Mouse (Mus musculus) liver, postnatal 0 days (tissue): Measurements from ENCODE around the gene Hspa4l. TPM values are rescaled to one million over a fixed set of nuclear protein-coding genes. Genes with fewer than 3 reads are reported as not detected.
A peak's percentile ranks its signal among the peaks of the same experiment; 100 is the strongest.

Experiments used
- ATAC-seq: fragments of 200-750 bp; cut with Nextera tagmentation; 2 replicates; pipeline ENCODE4 v1.8.0; 2017; ENCODE audit warnings: mild to moderate bottlenecking, moderate library complexity
- DNase-seq: peaks from one replicate; pipeline ENCODE4 v3.0.0-alpha.2; 2016
- H3K27ac ChIP-seq: fragments of 300-500 bp; sonication (generic); 2 replicates; pipeline ENCODE4 v1.5.1; 2014; ENCODE audit warnings: antibody characterized with exemption, moderate library complexity, mild to moderate bottlenecking, low read depth
- H3K27me3 ChIP-seq: fragments of 300-500 bp; sonication (generic); 2 replicates; pipeline ENCODE4 v1.6.1; 2014; ENCODE audit warnings: low read length, control low read depth, mixed read lengths; ENCODE audit not compliant: insufficient read depth
- H3K36me3 ChIP-seq: fragments of 300-500 bp; sonication (generic); replicated peaks from 2 replicates; pipeline ENCODE4 v1.6.1; 2014; ENCODE audit warnings: mild to moderate bottlenecking, control low read depth, low read length, moderate library complexity, mixed read lengths; ENCODE audit not compliant: insufficient read depth
- H3K4me1 ChIP-seq: fragments of 300-500 bp; sonication (generic); 2 replicates; pipeline ENCODE4 v1.6.1; 2014; ENCODE audit warnings: antibody characterized with exemption, mild to moderate bottlenecking, control low read depth; ENCODE audit not compliant: insufficient read depth
- H3K4me2 ChIP-seq: fragments of 300-500 bp; sonication (generic); 2 replicates; pipeline ENCODE4 v1.6.1; 2014; ENCODE audit warnings: low read depth, mild to moderate bottlenecking, low read length, moderate library complexity, mixed read lengths
- H3K4me3 ChIP-seq: fragments of 300-500 bp; sonication (generic); 2 replicates; pipeline ENCODE4 v1.5.1; 2014; ENCODE audit warnings: low read depth, low read length
- H3K9ac ChIP-seq: fragments of 300-500 bp; sonication (generic); replicated peaks from 2 replicates; pipeline ENCODE4 v1.6.1; 2014; ENCODE audit warnings: mild to moderate bottlenecking, moderate library complexity
- H3K9me3 ChIP-seq: fragments of 300-500 bp; sonication (generic); 2 replicates; pipeline ENCODE4 v1.6.1; 2016; ENCODE audit warnings: mild to moderate bottlenecking, control low read depth, low read length, mixed read lengths
- CTCF ChIP-seq: sonication (generic); IDR thresholded peaks from 2 replicates; pipeline ENCODE4 v1.5.1; 2016; ENCODE audit warnings: antibody characterized with exemption, low read depth
- EP300 ChIP-seq: IDR thresholded peaks from 2 replicates; pipeline ENCODE4 v1.6.1; 2016; ENCODE audit warnings: antibody characterized with exemption, low read depth, mild to moderate bottlenecking
- WGBS: fragments of 180-500 bp; shearing (Covaris S2); extraction: QIAGEN DNeasy Blood & Tissue Kit; methylation state at CpG from one replicate; pipeline ENCODE4 v1.1.7; 2014; ENCODE audit not compliant: insufficient replicate concordance; 5-methylcytosine and 5-hydroxymethylcytosine counted together
- polyA plus RNA-seq: library from polyadenylated mRNA; unstranded; fragments of >200 nt; fragmentation: Nextera tagmentation; extraction: Ambion mirVana; gene quantifications from 2 replicates; pipeline ENCODE4 v1.2.1, GENCODE M21; 2015

The Hspa4l gene
- polyA plus RNA-seq, 1 experiment from 2014 or later: 11.7 TPM

DNA sequence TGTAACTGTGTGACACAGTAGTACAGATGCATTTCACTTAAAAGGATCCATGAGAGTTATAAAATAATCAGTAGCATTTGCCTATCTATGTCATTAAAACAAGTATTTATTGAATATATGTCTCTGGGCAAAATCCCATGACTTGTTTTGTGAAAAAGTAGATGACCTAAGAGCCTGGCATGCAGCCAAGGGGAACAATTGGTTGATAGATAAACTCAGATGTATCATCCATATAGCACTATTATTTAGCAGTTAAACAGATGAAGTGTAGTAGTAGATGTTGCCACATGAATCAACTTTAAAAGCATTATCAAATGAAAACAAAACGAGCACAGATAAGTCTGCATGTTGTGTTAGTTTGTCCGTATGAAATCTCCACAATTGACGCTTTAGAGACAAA lies 25.3 kb upstream of the Hspa4l start:
- no peaks in the 10 kb centered on the region for H3K9me3 ChIP-seq
- no peak overlapping the region for H3K27ac ChIP-seq
- no peak overlapping the region for H3K9ac ChIP-seq
- H3K36me3 ChIP-seq: no peaks in the 10 kb centered on the region
- no peaks in the 10 kb centered on the region for H3K4me1 ChIP-seq
- ATAC-seq (no peak), DNase-seq (no peak)
- TF ChIP-seq CTCF (no peak), EP300 (no peak)
- no peak overlapping the region for H3K4me2 ChIP-seq
- WGBS: 55% methylated on average over 3 of the region's 3 CpGs
- no peak overlapping the region for H3K4me3 ChIP-seq
- no peaks in the 10 kb centered on the region for H3K27me3 ChIP-seq

DNA sequence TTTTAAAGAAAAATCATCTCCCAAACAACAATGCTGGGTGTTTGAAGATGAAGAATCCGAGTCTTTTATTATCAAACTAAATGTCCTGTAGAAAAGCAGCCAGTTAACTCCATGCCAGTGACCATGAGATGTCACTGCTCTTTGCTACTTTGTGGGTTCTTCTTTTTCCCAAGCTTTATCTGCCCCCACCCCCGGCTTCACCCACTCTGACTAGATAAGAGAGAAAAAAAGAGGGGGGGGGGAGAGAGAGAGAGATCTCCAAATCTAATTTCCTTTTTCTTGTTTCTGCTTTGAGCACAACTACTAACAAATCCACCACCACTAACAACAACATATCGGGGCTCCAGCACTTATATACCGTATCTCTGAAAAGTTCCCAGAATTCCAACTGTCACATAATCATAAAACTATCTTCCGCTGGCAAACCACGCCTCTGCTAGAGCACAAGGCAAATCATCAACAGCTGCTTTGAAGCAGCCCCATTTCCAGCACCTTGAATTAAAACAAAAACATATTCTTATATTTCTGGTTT lies 5.8 kb upstream of the Hspa4l start:
- no peak for TF ChIP-seq CTCF
- no peak for TF ChIP-seq EP300
- no peak overlapping the region for H3K4me3 ChIP-seq
- H3K9me3 ChIP-seq: no peaks in the 10 kb centered on the region
- H3K4me1 ChIP-seq: no peaks in the 10 kb centered on the region
- H3K36me3 ChIP-seq: no peaks in the 10 kb centered on the region
- no peak for DNase-seq
- no peak for ATAC-seq
- WGBS: 55% methylated on average over 6 of the region's 6 CpGs
- no peak overlapping the region for H3K27ac ChIP-seq
- no peak overlapping the region for H3K4me2 ChIP-seq
- no peaks in the 10 kb centered on the region for H3K27me3 ChIP-seq
- no peak overlapping the region for H3K9ac ChIP-seq

DNA sequence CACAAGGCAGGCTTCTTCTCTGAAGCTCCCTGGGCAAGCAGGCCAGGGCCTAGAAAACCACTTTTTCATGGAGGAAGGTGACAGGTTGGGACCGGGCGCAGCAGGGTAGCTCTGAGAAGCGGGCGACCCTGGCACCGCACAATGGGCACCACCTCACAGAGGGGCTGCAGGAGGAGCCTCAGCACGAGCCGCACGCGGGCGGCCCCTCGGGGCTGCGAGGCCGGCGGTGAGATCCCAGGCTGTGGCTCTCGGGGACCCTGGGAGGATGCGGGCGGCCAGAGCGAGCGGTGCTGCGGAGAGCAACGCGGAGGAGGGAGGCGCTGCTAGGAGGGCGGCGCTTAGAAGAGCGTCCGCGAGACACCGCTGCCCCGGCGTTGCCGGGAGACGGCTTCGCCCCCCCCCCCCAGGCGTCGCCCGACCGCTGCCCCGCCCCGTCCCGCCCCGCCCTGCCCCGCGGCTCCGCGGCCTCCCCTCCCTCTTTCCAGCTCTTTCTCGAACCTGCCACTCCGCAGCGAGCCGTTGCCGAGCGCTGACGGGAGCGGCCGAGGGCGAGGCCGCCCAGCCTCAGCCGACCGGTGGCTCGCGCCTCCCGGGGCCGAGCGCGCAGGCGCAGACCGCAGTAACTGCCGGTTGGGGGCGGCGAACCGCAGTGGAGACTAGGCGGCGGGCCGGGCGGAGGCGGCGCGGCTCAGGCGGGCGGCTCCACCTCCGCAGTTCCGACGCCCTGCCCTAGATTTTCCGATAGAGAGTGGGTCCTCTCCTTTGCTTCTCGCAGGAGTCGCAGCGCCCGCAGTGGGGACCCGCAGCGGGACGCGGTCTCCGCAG lies 753 bp downstream of the Hspa4l start:
- peak overlapping the region; percentile 94 for H3K4me3 ChIP-seq
- peak overlapping the region; percentile 89 for H3K9ac ChIP-seq
- peak overlapping the region; percentile 99 for H3K4me2 ChIP-seq
- no peaks in the 10 kb centered on the region for H3K27me3 ChIP-seq
- H3K4me1 ChIP-seq: peaks cover 10% of the 10 kb centered on the region
- ATAC-seq (peak; percentile 95), DNase-seq (peak; percentile 94)
- H3K36me3 ChIP-seq: no peaks in the 10 kb centered on the region
- H3K27ac ChIP-seq: peak overlapping the region; percentile 92
- TF ChIP-seq CTCF: 0 out of 2 replicates have a peak, but pooled peaks have one; percentile 3
- no peak for TF ChIP-seq EP300
- 5% methylated on average over 59 of the region's 93 CpGs for WGBS
- no peaks in the 10 kb centered on the region for H3K9me3 ChIP-seq

DNA sequence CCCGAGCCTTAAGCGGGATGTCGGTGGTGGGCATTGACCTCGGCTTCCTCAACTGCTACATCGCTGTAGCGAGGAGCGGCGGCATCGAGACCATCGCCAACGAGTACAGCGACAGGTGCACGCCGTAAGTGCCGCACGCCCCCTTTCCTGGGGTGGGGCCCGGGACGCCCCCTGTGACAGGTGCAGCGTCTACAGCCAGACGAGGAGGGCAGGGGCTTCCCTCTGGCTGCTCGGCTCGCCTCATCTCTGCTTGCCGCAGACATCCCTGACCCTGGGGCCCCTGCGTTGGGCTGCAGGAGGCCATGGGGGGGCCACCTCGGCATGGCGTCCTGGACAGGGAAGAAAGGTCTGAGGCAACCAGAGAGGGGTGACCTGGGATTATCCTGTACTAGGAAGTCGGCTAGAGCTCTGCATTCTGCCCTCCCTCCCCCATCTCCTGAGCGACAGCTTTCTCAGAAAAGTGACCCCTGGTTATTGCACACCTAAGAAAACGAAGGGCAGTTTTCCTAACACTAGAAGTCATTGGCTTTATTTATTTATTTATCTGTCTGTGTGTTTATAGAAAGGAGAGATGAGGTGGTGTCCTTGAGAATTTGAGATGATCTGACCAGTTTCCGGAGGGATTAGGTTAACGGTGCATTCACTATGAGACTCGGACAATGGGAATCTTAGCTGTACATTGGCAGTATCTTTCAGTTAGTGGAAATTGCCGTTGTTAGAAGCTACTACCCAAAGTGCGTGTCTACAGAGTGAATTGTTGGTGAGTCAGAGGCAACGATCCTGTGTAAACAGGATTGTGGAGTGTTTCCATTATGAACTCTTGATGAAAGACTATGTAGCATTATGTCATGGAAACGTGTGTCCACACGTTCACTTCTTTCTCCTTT lies 1.6 kb downstream of the Hspa4l start:
- DNase-seq: no peak
- no peaks in the 10 kb centered on the region for H3K9me3 ChIP-seq
- peak overlapping the region; percentile 99 for H3K4me2 ChIP-seq
- peak; percentile 20 for ATAC-seq
- 2% methylated on average over 37 of the region's 37 CpGs for WGBS
- H3K9ac ChIP-seq: peak overlapping the region; percentile 89
- H3K27ac ChIP-seq: peak overlapping the region; percentile 92
- no peaks in the 10 kb centered on the region for H3K27me3 ChIP-seq
- H3K36me3 ChIP-seq: no peaks in the 10 kb centered on the region
- peak overlapping the region; percentile 94 for H3K4me3 ChIP-seq
- peaks cover 10% of the 10 kb centered on the region for H3K4me1 ChIP-seq
- TF ChIP-seq EP300 (no peak), CTCF (0 out of 2 replicates have a peak, but pooled peaks have one; percentile 5)

DNA sequence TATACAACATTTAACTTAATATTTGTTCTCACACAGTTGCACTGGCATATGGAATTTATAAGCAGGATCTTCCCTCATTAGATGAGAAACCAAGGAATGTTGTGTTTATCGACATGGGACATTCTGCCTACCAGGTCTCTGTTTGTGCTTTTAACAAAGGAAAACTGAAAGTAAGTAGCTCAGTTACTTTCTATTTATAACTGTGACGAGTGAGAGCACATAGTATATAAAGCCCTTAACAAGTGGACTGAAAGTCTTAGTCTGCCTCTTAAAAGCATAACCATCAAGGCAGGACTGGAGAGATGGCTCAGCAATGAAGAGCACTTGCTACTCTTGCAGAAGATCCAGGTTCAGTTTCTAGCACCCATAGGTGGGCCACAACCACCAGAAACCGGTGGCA lies 16.5 kb downstream of the Hspa4l start:
- Histone ChIP-seq H3K36me3 (peaks cover 15% of the 10 kb centered on the region), H3K4me2 (no peak overlapping the region), H3K9ac (no peak overlapping the region), H3K27me3 (no peaks in the 10 kb centered on the region), H3K4me3 (no peak overlapping the region), H3K9me3 (no peaks in the 10 kb centered on the region), H3K4me1 (no peaks in the 10 kb centered on the region), H3K27ac (no peak overlapping the region)
- WGBS: 84% methylated on average over 3 of the region's 3 CpGs
- no peak for ATAC-seq
- no peak for DNase-seq
- no peak for TF ChIP-seq CTCF

DNA sequence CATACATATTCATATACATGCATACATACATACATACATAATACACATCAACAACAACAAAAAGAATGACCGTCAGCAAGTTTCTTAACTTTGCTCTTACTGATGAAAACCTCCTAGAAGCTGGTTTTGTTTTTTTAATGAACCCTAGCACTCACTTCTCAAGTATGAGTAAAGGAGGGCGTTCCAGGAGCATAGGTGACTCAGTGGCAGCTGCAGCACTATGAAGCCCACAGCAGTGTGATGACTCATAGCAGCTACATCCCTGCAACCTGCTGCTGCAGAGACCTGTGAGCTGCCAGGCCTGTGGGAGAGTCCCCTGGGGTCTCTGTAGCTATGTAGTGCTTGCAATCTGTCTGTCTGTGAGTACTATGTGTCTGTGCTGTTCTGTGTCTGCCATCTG lies 17.0 kb downstream of the Hspa4l start:
- peaks cover 17% of the 10 kb centered on the region for H3K36me3 ChIP-seq
- no peak for ATAC-seq
- no peak for TF ChIP-seq EP300

More for the DNA sequence above, 17.0 kb downstream of the Hspa4l start:
- Histone ChIP-seq H3K9me3 (no peaks in the 10 kb centered on the region), H3K27ac (no peak overlapping the region), H3K27me3 (no peaks in the 10 kb centered on the region), H3K4me2 (no peak overlapping the region), H3K9ac (no peak overlapping the region), H3K4me1 (no peaks in the 10 kb centered on the region), H3K4me3 (no peak overlapping the region)
- 88% methylated on average over 2 of the region's 2 CpGs for WGBS
- no peak for DNase-seq
